Mouse (Mus musculus) retina, postnatal 7 days (tissue): ENCODE measurements around the gene Enpep.
A peak's percentile ranks its signal among the peaks of the same experiment; 100 is the strongest.

Experiments used
- DNase-seq: peaks from one replicate; pipeline ENCODE4 v3.0.0-alpha.2; 2012; ENCODE audit warnings: low read depth, low spot score

The Enpep gene

GRCm38 (mm10) chr3:129312511-129312910, 20.0 kb downstream of the Enpep start:
- no peak for DNase-seq

GRCm38 (mm10) chr3:129311951-129312350, 20.6 kb downstream of the Enpep start:
- DNase-seq: no peak

- no peak for DNase-seq
These were observed 22.6 kb downstream of the Enpep start for GRCm38 (mm10) chr3:129309926-129310325.

- DNase-seq: no peak
These were observed 23.6 kb downstream of the Enpep start for GRCm38 (mm10) chr3:129308876-129309275.

- DNase-seq: peak; percentile 50
These were observed 24.3 kb downstream of the Enpep start for GRCm38 (mm10) chr3:129308102-129308752.

GRCm38 (mm10) chr3:129303941-129304340, 28.6 kb downstream of the Enpep start:
- DNase-seq: peak; percentile 35

GRCm38 (mm10) chr3:129299874-129300273, 32.6 kb downstream of the Enpep start:
- peak; percentile 38 for DNase-seq

GRCm38 (mm10) chr3:129298606-129299005, 33.9 kb downstream of the Enpep start:
- no peak for DNase-seq

GRCm38 (mm10) chr3:129296994-129297393, 35.5 kb downstream of the Enpep start:
- DNase-seq: no peak

GRCm38 (mm10) chr3:129295883-129296282, 36.6 kb downstream of the Enpep start:
- no peak for DNase-seq

- no peak for DNase-seq
These were observed 43.0 kb downstream of the Enpep start for GRCm38 (mm10) chr3:129289536-129289935.

- no peak for DNase-seq
These were observed 45.4 kb downstream of the Enpep start for GRCm38 (mm10) chr3:129287140-129287539.

GRCm38 (mm10) chr3:129286426-129286825, 46.1 kb downstream of the Enpep start:
- no peak for DNase-seq

GRCm38 (mm10) chr3:129284326-129284725, 48.2 kb downstream of the Enpep start:
- no peak for DNase-seq

GRCm38 (mm10) chr3:129279441-129279840, 53.1 kb downstream of the Enpep start:
- DNase-seq: no peak

- DNase-seq: no peak
These were observed 59.2 kb downstream of the Enpep start for GRCm38 (mm10) chr3:129273156-129273831.

- DNase-seq: no peak
These were observed 62.5 kb downstream of the Enpep start for GRCm38 (mm10) chr3:129270044-129270443.

GRCm38 (mm10) chr3:129268886-129269683, 63.4 kb downstream of the Enpep start:
- DNase-seq: no peak

- no peak for DNase-seq
These were observed 74.0 kb downstream of the Enpep start for GRCm38 (mm10) chr3:129258497-129258896.

GRCm38 (mm10) chr3:129256766-129257165, 75.8 kb downstream of the Enpep start:
- DNase-seq: no peak

GRCm38 (mm10) chr3:129256283-129256682, 76.2 kb downstream of the Enpep start:
- no peak for DNase-seq

GRCm38 (mm10) chr3:129254246-129254645, 78.3 kb downstream of the Enpep start:
- no peak for DNase-seq
